Mouse (Mus musculus): Measurements from ENCODE around the gene Drd5.

DNA sequence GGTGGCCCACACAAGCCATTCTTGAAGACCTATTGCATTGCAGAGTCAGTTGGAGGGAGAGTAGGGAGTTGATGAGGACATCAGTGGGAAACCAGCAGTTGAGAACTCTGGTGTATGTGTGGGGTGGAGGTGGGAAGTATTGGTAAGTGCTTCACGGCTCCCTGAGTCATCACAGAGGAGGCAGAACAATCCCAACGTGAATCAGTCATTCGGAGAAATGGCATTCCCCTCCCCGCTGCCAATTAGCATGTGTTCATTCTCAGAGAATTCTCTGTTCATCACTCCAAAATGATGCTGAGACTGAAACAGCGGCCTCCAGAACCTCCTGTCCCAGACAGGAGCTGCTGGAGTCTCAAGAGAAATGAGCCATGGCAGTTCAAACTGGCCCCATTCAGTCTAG is 45.2 kb downstream of the Drd5 start:
- no peak for TF ChIP-seq GATA1 (IDR thresholded peaks at IDR 0.05; ENCODE audit: borderline replicate concordance, low read length)
- no peak for TF ChIP-seq FLI1 (IDR thresholded peaks at IDR 0.05; ENCODE audit: low read length)
